ENCODE assay signal across 5 mouse cellular contexts in genomic region chr12:115371784-115372183, GRCm38 (mm10).
DNase-seq lines count a peak whose midpoint lies in the region; ATAC-seq lines count a peak whose summit lies in the region.

No protein-coding gene starts in this region.

- peak; percentile 4 to 68 for DNase-seq in adrenal gland, adult (ENCODE audit: inconsistent age in 2 of 2, low spot score in 1 of 2)
- peak; percentile 26 for DNase-seq in adrenal gland, adult 8-10 months

- ATAC-seq in common myeloid progenitor, adult 5-6 weeks (replicated peaks; ENCODE audit: low read depth, poor library complexity, severe bottlenecking) = 0 out of 2 replicates have a peak, but pooled peaks have one; percentile 45
- peak; percentile 77 for ATAC-seq in megakaryocyte, adult 5-6 weeks (ENCODE audit: poor library complexity, severe bottlenecking)
- ATAC-seq in neutrophil, adult 5-6 weeks (ENCODE audit: extremely low read depth, insufficient number of reproducible peaks, low FRiP score, poor library complexity, severe bottlenecking) = peak; percentile 61; the same call in 1 of the 2 replicates

Comparison
In these comparisons a context has a peak if more than half of its experiments do, and no peak if none do; other contexts are left out.
1. Peak in every context shown above with its lines: DNase-seq and ATAC-seq.